Mouse (Mus musculus) CH12.LX (cell line): ENCODE measurements around the gene Pdia3. TPM values are rescaled to one million over a fixed set of nuclear protein-coding genes. Genes with fewer than 3 reads are reported as not detected.
"Not testable (repeated sequence)": the region's sequence is repeated elsewhere in the genome, so short reads cannot be mapped to it uniquely, and the experiment has no call there.

Experiments
- DNase-seq: peaks from one replicate; pipeline ENCODE4 v3.0.0-alpha.2; 2013; ENCODE audit errors: extremely low read depth
- H3K27ac ChIP-seq: 2 replicates; pipeline ENCODE4 v1.5.1; 2012; ENCODE audit warnings: low read depth, mild to moderate bottlenecking, control low read depth, moderate library complexity; ENCODE audit not compliant: insufficient read depth
- H3K27me3 ChIP-seq: replicated peaks from 2 replicates; pipeline ENCODE3; 2012; ENCODE audit warnings: inconsistent platforms
- H3K36me3 ChIP-seq, 2 experiments: replicated peaks in 1 of 2; 2 replicates each; pipeline versions ENCODE3 to v1.6.1; 2012; ENCODE audit warnings: inconsistent platforms in 1 of 2, low read length in 1 of 2, mild to moderate bottlenecking in 1 of 2, mixed read lengths in 1 of 2, moderate library complexity in 1 of 2; ENCODE audit not compliant: control insufficient read depth in 1 of 2, insufficient read depth in 1 of 2
- H3K4me1 ChIP-seq, 2 experiments: 2 replicates each; pipeline ENCODE4 v1.6.1; 2012; ENCODE audit warnings: inconsistent platforms in 1 of 2, moderate library complexity in 1 of 2; ENCODE audit not compliant: insufficient read depth in 2 of 2, control insufficient read depth in 1 of 2
- H3K4me2 ChIP-seq: 2 replicates; pipeline ENCODE4 v1.6.1; 2012; ENCODE audit warnings: low read depth, mild to moderate bottlenecking, control low read depth; ENCODE audit not compliant: poor library complexity, insufficient read depth, severe bottlenecking
- H3K4me3 ChIP-seq, 3 experiments: fragments of 150-350 bp in 1 of 3; sonication (generic) in 1 of 3; replicated peaks in 1 of 3; 2 replicates each; pipeline versions ENCODE3 to v1.5.1; 2011 to 2012; ENCODE audit warnings: low read depth in 2 of 3, low read length in 2 of 3, mild to moderate bottlenecking in 2 of 3, moderate library complexity in 2 of 3, control low read depth in 1 of 3, improper control_type of control experiment in 1 of 3, inconsistent platforms in 1 of 3, mixed read lengths in 1 of 3; ENCODE audit not compliant: poor library complexity in 1 of 3
- H3K79me2 ChIP-seq: replicated peaks from 2 replicates; pipeline ENCODE4 v1.6.1; 2012; ENCODE audit warnings: mild to moderate bottlenecking, moderate library complexity; ENCODE audit not compliant: control insufficient read depth, poor library complexity, insufficient read depth, severe bottlenecking; ENCODE audit errors: extremely low read depth
- H3K9ac ChIP-seq: 2 replicates; pipeline ENCODE4 v1.6.1; 2012; ENCODE audit warnings: low read depth, mild to moderate bottlenecking, control low read depth, moderate library complexity; ENCODE audit not compliant: insufficient read depth
- H3K9me3 ChIP-seq: replicated peaks from 2 replicates; pipeline ENCODE3; 2012; ENCODE audit warnings: low read length, inconsistent platforms, mixed read lengths
- GABPA ChIP-seq: IDR thresholded peaks from 2 replicates; pipeline ENCODE4 v1.6.1; 2012; ENCODE audit warnings: low read depth, low read length, improper control_type of control experiment, inconsistent platforms; ENCODE audit not compliant: insufficient replicate concordance
- IRF4 ChIP-seq: IDR thresholded peaks from 2 replicates; pipeline ENCODE4 v1.6.1; 2014; ENCODE audit warnings: low read depth, mild to moderate bottlenecking, inconsistent platforms, low read length, improper control_type of control experiment
- KAT2A ChIP-seq: IDR thresholded peaks from 2 replicates; pipeline ENCODE4 v1.6.1; 2012; ENCODE audit warnings: low read length, improper control_type of control experiment, inconsistent platforms; ENCODE audit not compliant: insufficient replicate concordance
- MAX ChIP-seq: IDR thresholded peaks from 2 replicates; pipeline ENCODE4 v1.6.1; 2011; ENCODE audit warnings: low read length, improper control_type of control experiment
- MAZ ChIP-seq: IDR thresholded peaks from 2 replicates; pipeline ENCODE4 v1.6.1; 2012; ENCODE audit warnings: low read depth, mild to moderate bottlenecking, inconsistent platforms, low read length, improper control_type of control experiment, moderate library complexity
- MXI1 ChIP-seq: IDR thresholded peaks from 2 replicates; pipeline ENCODE4 v1.6.1; 2011; ENCODE audit warnings: mild to moderate bottlenecking, low read depth, low read length, improper control_type of control experiment
- POLR2AphosphoS2 ChIP-seq: IDR thresholded peaks from 2 replicates; pipeline ENCODE4 v1.6.1; 2011; ENCODE audit warnings: low read depth, low read length, improper control_type of control experiment
- RCOR1 ChIP-seq: conservative IDR thresholded peaks from 2 replicates; pipeline ENCODE4 v1.6.1; 2012; ENCODE audit warnings: low read depth, mild to moderate bottlenecking, inconsistent platforms, low read length, improper control_type of control experiment
- SIN3A ChIP-seq: IDR thresholded peaks from 2 replicates; pipeline ENCODE4 v1.6.1; 2012; ENCODE audit warnings: low read length, improper control_type of control experiment, inconsistent platforms
- TBP ChIP-seq: conservative IDR thresholded peaks from 2 replicates; pipeline ENCODE4 v1.6.1; 2011; ENCODE audit warnings: low read depth, low read length, improper control_type of control experiment
- TCF12 ChIP-seq: IDR thresholded peaks from 2 replicates; pipeline ENCODE4 v1.6.1; 2014; ENCODE audit warnings: low read depth, mild to moderate bottlenecking, inconsistent platforms, low read length, improper control_type of control experiment
- UBTF ChIP-seq: IDR thresholded peaks from 2 replicates; pipeline ENCODE4 v1.6.1; 2012; ENCODE audit warnings: low read depth, mild to moderate bottlenecking, inconsistent platforms, low read length, improper control_type of control experiment, moderate library complexity
- USF1 ChIP-seq: IDR thresholded peaks from 2 replicates; pipeline ENCODE4 v1.6.1; 2014; ENCODE audit warnings: low read depth, mild to moderate bottlenecking, inconsistent platforms, low read length, improper control_type of control experiment
- ZMIZ1 ChIP-seq: IDR thresholded peaks from 2 replicates; pipeline ENCODE4 v1.6.1; 2012; ENCODE audit warnings: low read depth, mild to moderate bottlenecking, inconsistent platforms, low read length, improper control_type of control experiment
- dilution Hi-C: fragments of 300-500 bp; cut with MboI; formaldehyde crosslinking; loops from 2 replicates; pipeline ENCODE4 v1.14.3; 2020; ENCODE audit warnings: low sequenced_read_pairs; ENCODE audit not compliant: extremely low pct_unique_long_range_greater_than_20kb, extremely low pct_ligation_motif_present
- in situ Hi-C: fragments of 300-500 bp; cut with MboI; formaldehyde crosslinking; loops from 3 replicates; pipeline ENCODE4 v1.14.3; 2019; ENCODE audit warnings: low sequenced_read_pairs, low pct_ligation_motif_present, low pct_unique_long_range_greater_than_20kb, mixed read lengths
- polyA plus RNA-seq: library from polyadenylated mRNA; unstranded; fragments of >175 nt; gene quantifications from 2 replicates; pipeline ENCODE4 v1.2.1, GENCODE M21; 2012; ENCODE audit warnings: low read depth; ENCODE audit not compliant: insufficient read length
- total RNA-seq, 2 experiments: library from RNA; depleted of rRNA; stranded (reverse); fragments of 300-350 nt in 1 of 2; fragments of >200 nt in 1 of 2; gene quantifications; 2 replicates each; pipeline ENCODE4 v1.2.3; 2012 to 2014

The Pdia3 gene
- total and polyA plus RNA-seq, 3 experiments = 54.5 to 406 (median 169) TPM

DNA sequence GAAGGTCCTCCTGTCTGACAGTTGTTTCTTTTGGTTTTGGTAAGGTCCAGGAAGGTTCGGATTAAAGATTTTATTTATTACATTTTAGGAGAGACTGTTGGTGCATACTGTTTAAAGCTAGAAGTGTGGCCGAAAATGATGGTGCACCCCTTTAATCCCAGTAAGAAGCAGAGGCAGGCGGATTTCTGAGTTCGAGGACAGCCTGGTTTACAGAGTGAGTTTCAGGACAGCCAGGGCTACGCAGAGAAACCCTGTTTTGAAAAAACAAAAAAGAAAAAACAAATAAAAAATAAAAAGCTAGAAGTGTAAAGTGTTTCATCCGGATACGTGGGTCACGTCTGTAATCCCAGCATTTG lies 60.6 kb downstream of the Pdia3 start:
- peaks cover 12% of the 10 kb centered on the region in 2 experiments for H3K36me3 ChIP-seq
- no peaks in the 10 kb centered on the region for H3K9me3 ChIP-seq
- TF ChIP-seq MAX (no peak), POLR2AphosphoS2 (no peak), MXI1 (no peak), GABPA (no peak), TCF12 (no peak; the same call in 1 of the 2 replicates), RCOR1 (no peak), KAT2A (no peak), UBTF (no peak), ZMIZ1 (no peak), USF1 (no peak), IRF4 (no peak), TBP (no peak), SIN3A (no peak), MAZ (no peak)
- TF ChIP-seq, all 38 proteins: peak for 0
- Histone ChIP-seq H3K79me2 (peaks cover 9% of the 10 kb centered on the region; the same call in 1 of the 2 replicates), H3K4me3 (peak overlapping the region; percentile 47 to 58 (median 57)), H3K9ac (peak overlapping the region; percentile 86), H3K4me2 (peak overlapping the region; percentile 55), H3K27me3 (no peaks in the 10 kb centered on the region), H3K4me1 (peaks cover 0 to 5% of the 10 kb centered on the region in 2 experiments; a peak in 1 of 4 replicates), H3K27ac (no peak overlapping the region)
- in situ Hi-C loops (no loop called here), dilution Hi-C loops (no loop called here)
- DNase-seq = no peak

DNA sequence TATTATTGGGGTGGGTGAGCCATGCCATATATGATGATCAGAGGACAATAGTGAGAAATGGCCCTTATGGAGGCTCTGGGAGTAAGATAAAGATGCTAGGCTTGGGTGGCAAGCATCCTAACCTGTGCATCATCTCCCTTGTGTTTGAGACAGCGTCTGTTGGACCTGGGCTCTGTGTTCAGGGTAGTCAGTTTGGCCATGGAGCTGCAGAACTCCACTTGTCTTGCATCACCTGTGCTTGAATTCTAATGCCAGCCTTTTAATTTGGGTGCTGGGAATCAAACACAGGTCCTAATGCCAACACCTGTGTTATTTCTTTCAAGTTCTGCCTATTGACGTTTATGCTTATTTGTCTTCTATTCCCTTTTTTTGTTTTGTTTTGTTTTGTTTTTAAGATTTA lies 61.7 kb downstream of the Pdia3 start:
- H3K4me1 ChIP-seq, H3K27ac ChIP-seq, in situ Hi-C loops, H3K27me3 ChIP-seq, H3K9ac ChIP-seq, H3K9me3 ChIP-seq, H3K79me2 ChIP-seq, H3K4me2 ChIP-seq, H3K4me3 ChIP-seq, dilution Hi-C loops, DNase-seq: not testable (repeated sequence)
- peaks cover 12% of the 10 kb centered on the region in 2 experiments for H3K36me3 ChIP-seq
